27 mouse cellular contexts compared by ENCODE assay signal in the genomic region with DNA sequence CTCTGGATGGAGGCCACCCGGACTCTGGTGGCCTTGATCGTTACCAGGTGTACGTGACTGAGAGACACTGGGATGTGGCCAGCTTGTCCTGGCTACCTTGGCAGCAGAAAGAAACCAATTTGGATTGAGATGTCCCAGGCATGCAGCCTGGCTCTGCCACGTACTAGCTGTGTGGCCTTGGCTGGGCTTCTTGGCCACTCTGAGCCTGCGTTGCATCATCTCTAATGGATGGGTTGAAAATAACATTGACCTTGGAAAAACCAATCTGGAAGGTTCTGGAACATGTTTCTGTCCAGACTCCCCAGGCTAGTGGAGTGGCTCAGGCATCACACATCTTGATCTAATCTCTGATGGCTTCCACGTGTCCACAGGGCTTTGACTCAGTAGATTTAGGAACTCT.
DNase-seq lines count a peak whose midpoint lies in the region; ATAC-seq and TF ChIP-seq lines count a peak whose summit lies in the region.
"Had no signal": no experiment of that assay in that cellular context is flagged by ENCODE, and none has a peak within 500 bp of the region (broad histone marks: within the 10 kb centered on the region; RNA-seq: fewer than 3 reads in every experiment).

No protein-coding gene starts in this region.

- no peaks in the 10 kb centered on the region for H3K36me3 ChIP-seq in liver, postnatal 0 days (replicated peaks; ENCODE audit: insufficient read depth, low read length)
- H3K36me3 ChIP-seq: embryonic facial prominence, embryonic 10.5 days; embryonic facial prominence, embryonic 13.5 days; forebrain, embryonic 12.5 days; forebrain, embryonic 15.5 days; G1E; hindbrain, embryonic 10.5 days; hindbrain, embryonic 13.5 days; intestine, embryonic 15.5 days had no signal

- H3K4me2 ChIP-seq in liver, postnatal 0 days (ENCODE audit: low read depth, low read length), result no peak overlapping the region
- H3K4me2 ChIP-seq: embryonic facial prominence, embryonic 13.5 days; forebrain, embryonic 12.5 days; forebrain, embryonic 15.5 days; heart, embryonic 11.5 days; hindbrain, embryonic 13.5 days; intestine, embryonic 15.5 days had no signal

- TF ChIP-seq CTCF in gastrocnemius, adult 2 months (IDR thresholded peaks at IDR 0.05), result no peak
- TF ChIP-seq CTCF in liver, postnatal 0 days (IDR thresholded peaks at IDR 0.05; ENCODE audit: low read depth), result no peak

- no peaks in the 10 kb centered on the region for H3K9me3 ChIP-seq in liver, postnatal 0 days (ENCODE audit: low read length)
- H3K9me3 ChIP-seq: embryonic facial prominence, embryonic 10.5 days; embryonic facial prominence, embryonic 13.5 days; forebrain, embryonic 12.5 days; forebrain, embryonic 15.5 days; hindbrain, embryonic 10.5 days; hindbrain, embryonic 13.5 days; intestine, embryonic 15.5 days had no signal

- no peak overlapping the region for H3K4me3 ChIP-seq in gastrocnemius, adult 2 months
- H3K4me3 ChIP-seq in liver, postnatal 0 days (ENCODE audit: low read depth, low read length), result no peak overlapping the region
- H3K4me3 ChIP-seq: embryonic facial prominence, embryonic 10.5 days; embryonic facial prominence, embryonic 13.5 days; erythroblast, embryonic 14.5 days; forebrain, embryonic 12.5 days; forebrain, embryonic 15.5 days; hindbrain, embryonic 10.5 days; hindbrain, embryonic 13.5 days; intestine, embryonic 15.5 days had no signal

- peak; percentile 79 for DNase-seq in adrenal gland, adult 2 months
- no peak for DNase-seq in adrenal gland, postnatal 10 days
- peak; percentile 51 for DNase-seq in gastrocnemius, adult 2 months
- no peak for DNase-seq in gastrocnemius, postnatal 36 days
- no peak for DNase-seq in liver, postnatal 0 days
- no peak for DNase-seq in liver
- DNase-seq in retina, postnatal 1 day, result no peak
- DNase-seq: B cell, adult 2 months; cerebellum, adult 11-12 months; cerebellum, adult 8-10 months; cerebellum, postnatal 36 days; embryo, embryonic 11 days; gastrocnemius, postnatal 25 days; kidney, adult 11 months had no signal

- WGBS in liver, postnatal 0 days (ENCODE audit: insufficient replicate concordance), result 81% methylated on average over 6 of the region's 6 CpGs

- no peak overlapping the region for H3K27ac ChIP-seq in gastrocnemius, adult 2 months
- peak overlapping the region; percentile 80; the same call in 1 of the 2 replicates for H3K27ac ChIP-seq in liver, postnatal 0 days (ENCODE audit: low read depth)
- H3K27ac ChIP-seq: embryonic facial prominence, embryonic 10.5 days; embryonic facial prominence, embryonic 13.5 days; forebrain, embryonic 12.5 days; forebrain, embryonic 15.5 days; hindbrain, embryonic 10.5 days; hindbrain, embryonic 13.5 days; intestine, embryonic 15.5 days had no signal

- ATAC-seq in liver, postnatal 0 days, result no peak
- ATAC-seq: forebrain, embryonic 15.5 days; hindbrain, embryonic 16.5 days; intestine, embryonic 15.5 days; Patski had no signal

- no peak overlapping the region for H3K9ac ChIP-seq in liver, postnatal 0 days (replicated peaks)
- H3K9ac ChIP-seq: embryonic facial prominence, embryonic 13.5 days; forebrain, embryonic 12.5 days; forebrain, embryonic 15.5 days; hindbrain, embryonic 13.5 days; intestine, embryonic 15.5 days had no signal

- H3K27me3 ChIP-seq in liver, postnatal 0 days (ENCODE audit: insufficient read depth, low read length), result no peaks in the 10 kb centered on the region
- H3K27me3 ChIP-seq: CH12.LX; embryonic facial prominence, embryonic 13.5 days; forebrain, embryonic 12.5 days; forebrain, embryonic 15.5 days; intestine, embryonic 15.5 days; Patski had no signal

- intact Hi-C loops in gastrocnemius, adult 2 months (cut with DNase I), result no loop called here
- intact Hi-C loops in gastrocnemius, postnatal 36 days (cut with DNase I), result no loop called here

- H3K4me1 ChIP-seq in liver, postnatal 0 days (ENCODE audit: insufficient read depth), result peaks cover 7% of the 10 kb centered on the region; the same call in 1 of the 2 replicates
- H3K4me1 ChIP-seq: embryonic facial prominence, embryonic 10.5 days; forebrain, embryonic 12.5 days; forebrain, embryonic 15.5 days; hindbrain, embryonic 10.5 days; hindbrain, embryonic 13.5 days; intestine, embryonic 15.5 days had no signal

- TF ChIP-seq EP300 in liver, postnatal 0 days (IDR thresholded peaks at IDR 0.05; ENCODE audit: low read depth), result no peak

Comparison
In these comparisons a context has a peak if more than half of its experiments do, and no peak if none do; other contexts are left out.
1. DNase-seq: peak in adrenal gland, adult 2 months (single experiment) and gastrocnemius, adult 2 months (single experiment); none in adrenal gland, postnatal 10 days (single experiment), gastrocnemius, postnatal 36 days (0 of 2), liver, postnatal 0 days (single experiment), liver (single experiment) and retina, postnatal 1 day (single experiment).